Mouse (Mus musculus) hindbrain, embryonic 14.5 days (tissue): ENCODE measurements around the gene Zfp91. TPM values are rescaled to one million over a fixed set of nuclear protein-coding genes. Genes with fewer than 3 reads are reported as not detected.
"Not testable (repeated sequence)": the region's sequence is repeated elsewhere in the genome, so short reads cannot be mapped to it uniquely, and the experiment has no call there.

Experiments
- ATAC-seq: fragments of 200-750 bp; cut with Nextera tagmentation; 2 replicates; pipeline ENCODE4 v1.8.0; 2017; ENCODE audit warnings: moderate number of reproducible peaks, mild to moderate bottlenecking, moderate TSS enrichment, moderate library complexity; ENCODE audit not compliant: low FRiP score
- DNase-seq: peaks from one replicate; pipeline ENCODE4 v3.0.0-alpha.2; 2015; ENCODE audit warnings: low spot score
- H3K27ac ChIP-seq: fragments of 300-500 bp; sonication (generic); 2 replicates; pipeline ENCODE4 v1.5.1; 2014; ENCODE audit warnings: mild to moderate bottlenecking, moderate library complexity
- H3K27me3 ChIP-seq: fragments of 300-500 bp; sonication (generic); 2 replicates; pipeline ENCODE4 v1.6.1; 2014; ENCODE audit warnings: mild to moderate bottlenecking, low read length, mixed read lengths; ENCODE audit not compliant: control insufficient read depth, insufficient read depth
- H3K36me3 ChIP-seq: fragments of 300-500 bp; sonication (generic); replicated peaks from 2 replicates; pipeline ENCODE4 v1.6.1; 2014; ENCODE audit not compliant: control insufficient read depth, insufficient read depth
- H3K4me1 ChIP-seq: fragments of 300-500 bp; sonication (generic); replicated peaks from 2 replicates; pipeline ENCODE4 v1.6.1; 2014; ENCODE audit warnings: antibody characterized with exemption, low read length, mixed read lengths; ENCODE audit not compliant: control insufficient read depth, insufficient read depth
- H3K4me2 ChIP-seq: fragments of 300-500 bp; sonication (generic); replicated peaks from 2 replicates; pipeline ENCODE4 v1.6.1; 2014; ENCODE audit warnings: mild to moderate bottlenecking, moderate library complexity
- H3K4me3 ChIP-seq: fragments of 300-500 bp; sonication (generic); replicated peaks from 2 replicates; pipeline ENCODE4 v1.5.1; 2014; ENCODE audit warnings: mild to moderate bottlenecking, low read length
- H3K9ac ChIP-seq: fragments of 300-500 bp; sonication (generic); 2 replicates; pipeline ENCODE4 v1.6.1; 2014
- H3K9me3 ChIP-seq: fragments of 300-500 bp; sonication (generic); 2 replicates; pipeline ENCODE4 v1.6.1; 2016; ENCODE audit warnings: low read length; ENCODE audit not compliant: control insufficient read depth
- WGBS: fragments of 180-500 bp; shearing (Covaris S2); extraction: QIAGEN DNeasy Blood & Tissue Kit; methylation state at CpG from one replicate; pipeline ENCODE4 v1.1.7; 2014; 5-methylcytosine and 5-hydroxymethylcytosine counted together
- polyA plus RNA-seq: library from polyadenylated mRNA; unstranded; fragments of >200 nt; fragmentation: Nextera tagmentation; extraction: Ambion mirVana; gene quantifications from 2 replicates; pipeline ENCODE4 v1.2.1, GENCODE M21; 2014

The Zfp91 gene
- polyA plus RNA-seq, 1 experiment from 2014 or later: 8.5 TPM

GRCm38 (mm10) chr19:12762212-12763130 is 33.5 kb downstream of the Zfp91 start:
- ATAC-seq (no peak), DNase-seq (no peak)
- no peak overlapping the region for H3K4me2 ChIP-seq
- H3K9me3 ChIP-seq: no peaks in the 10 kb centered on the region
- 65% methylated on average over 2 of the region's 2 CpGs for WGBS
- H3K9ac ChIP-seq: no peak overlapping the region
- peaks cover 30% of the 10 kb centered on the region for H3K36me3 ChIP-seq
- H3K4me1 ChIP-seq: no peaks in the 10 kb centered on the region
- H3K4me3 ChIP-seq: no peak overlapping the region
- no peak overlapping the region for H3K27ac ChIP-seq
- no peaks in the 10 kb centered on the region for H3K27me3 ChIP-seq

- ATAC-seq: peak; percentile 53; the same call in 1 of the 2 replicates
- no peak overlapping the region for H3K4me3 ChIP-seq
- H3K4me1 ChIP-seq: no peaks in the 10 kb centered on the region
- H3K36me3 ChIP-seq: peaks cover 22% of the 10 kb centered on the region
- no peak for DNase-seq
- no peaks in the 10 kb centered on the region for H3K9me3 ChIP-seq
- no peak overlapping the region for H3K9ac ChIP-seq
- no peak overlapping the region for H3K27ac ChIP-seq
- no peaks in the 10 kb centered on the region for H3K27me3 ChIP-seq
- 73% methylated on average over 2 of the region's 2 CpGs for WGBS
- H3K4me2 ChIP-seq: no peak overlapping the region
These were observed 36.3 kb downstream of the Zfp91 start for GRCm38 (mm10) chr19:12759656-12760055.

- no peak for ATAC-seq
- H3K9ac ChIP-seq: no peak overlapping the region
These were observed 36.9 kb downstream of the Zfp91 start for GRCm38 (mm10) chr19:12758936-12759478.

GRCm38 (mm10) chr19:12756286-12756685 is 39.6 kb downstream of the Zfp91 start:
- Histone ChIP-seq H3K4me1 (no peaks in the 10 kb centered on the region), H3K27ac (no peak overlapping the region), H3K27me3 (no peaks in the 10 kb centered on the region), H3K36me3 (no peaks in the 10 kb centered on the region; the same call in 1 of the 2 replicates), H3K9me3 (no peaks in the 10 kb centered on the region), H3K4me2 (no peak overlapping the region), H3K4me3 (no peak overlapping the region), H3K9ac (no peak overlapping the region)
- WGBS: 81% methylated on average over 3 of the region's 3 CpGs
- ATAC-seq (no peak), DNase-seq (no peak)

More at GRCm38 (mm10) chr19:12758936-12759478, 36.9 kb downstream of the Zfp91 start:
- H3K4me1 ChIP-seq: no peaks in the 10 kb centered on the region
- H3K4me2 ChIP-seq: no peak overlapping the region
- no peak overlapping the region for H3K4me3 ChIP-seq
- peaks cover 16% of the 10 kb centered on the region for H3K36me3 ChIP-seq
- no peaks in the 10 kb centered on the region for H3K27me3 ChIP-seq
- no peak overlapping the region for H3K27ac ChIP-seq
- no peaks in the 10 kb centered on the region for H3K9me3 ChIP-seq
- no peak for DNase-seq
- WGBS: 90% methylated on average over 1 of the region's 1 CpGs

- H3K27me3 ChIP-seq: no peaks in the 10 kb centered on the region
- no peaks in the 10 kb centered on the region for H3K36me3 ChIP-seq
- H3K9ac ChIP-seq: no peak overlapping the region
- no peaks in the 10 kb centered on the region for H3K9me3 ChIP-seq
- H3K27ac ChIP-seq: no peak overlapping the region
- ATAC-seq (no peak), DNase-seq (no peak)
- H3K4me1 ChIP-seq: no peaks in the 10 kb centered on the region
- no peak overlapping the region for H3K4me3 ChIP-seq
- 93% methylated on average over 2 of the region's 2 CpGs for WGBS
- H3K4me2 ChIP-seq: no peak overlapping the region
These were observed 64.0 kb downstream of the Zfp91 start for GRCm38 (mm10) chr19:12731950-12732349.

GRCm38 (mm10) chr19:12731036-12731435 is 64.9 kb downstream of the Zfp91 start:
- 44% methylated on average over 1 of the region's 1 CpGs for WGBS
- H3K4me2 ChIP-seq: no peak overlapping the region
- H3K4me1 ChIP-seq: no peaks in the 10 kb centered on the region
- no peaks in the 10 kb centered on the region for H3K36me3 ChIP-seq
- H3K9me3 ChIP-seq: no peaks in the 10 kb centered on the region
- no peaks in the 10 kb centered on the region for H3K27me3 ChIP-seq
- ATAC-seq (no peak), DNase-seq (no peak)
- H3K9ac ChIP-seq: no peak overlapping the region
- H3K27ac ChIP-seq: no peak overlapping the region
- no peak overlapping the region for H3K4me3 ChIP-seq

GRCm38 (mm10) chr19:12725851-12726250 is 70.1 kb downstream of the Zfp91 start:
- Histone ChIP-seq H3K4me3 (no peak overlapping the region), H3K27ac (no peak overlapping the region), H3K9me3 (no peaks in the 10 kb centered on the region), H3K4me1 (no peaks in the 10 kb centered on the region), H3K4me2 (no peak overlapping the region), H3K9ac (no peak overlapping the region), H3K36me3 (no peaks in the 10 kb centered on the region), H3K27me3 (no peaks in the 10 kb centered on the region)
- DNase-seq (no peak), ATAC-seq (no peak)
- 79% methylated on average over 1 of the region's 1 CpGs for WGBS

GRCm38 (mm10) chr19:12722308-12722707 is 73.6 kb downstream of the Zfp91 start:
- H3K27ac ChIP-seq: no peak overlapping the region
- ATAC-seq (no peak), DNase-seq (no peak)
- no peak overlapping the region for H3K4me2 ChIP-seq
- H3K4me1 ChIP-seq: no peaks in the 10 kb centered on the region
- H3K9ac ChIP-seq: no peak overlapping the region
- no peaks in the 10 kb centered on the region for H3K9me3 ChIP-seq
- H3K36me3 ChIP-seq: no peaks in the 10 kb centered on the region
- no peaks in the 10 kb centered on the region for H3K27me3 ChIP-seq
- WGBS: 78% methylated on average over 2 of the region's 3 CpGs
- H3K4me3 ChIP-seq: no peak overlapping the region

- H3K4me1 ChIP-seq: not testable (repeated sequence)
These were observed 74.3 kb downstream of the Zfp91 start for GRCm38 (mm10) chr19:12721596-12721995.

More at GRCm38 (mm10) chr19:12721596-12721995, 74.3 kb downstream of the Zfp91 start:
- not testable (repeated sequence) for H3K4me3 ChIP-seq, DNase-seq, H3K36me3 ChIP-seq, H3K9ac ChIP-seq, H3K9me3 ChIP-seq, ATAC-seq, H3K27ac ChIP-seq, H3K4me2 ChIP-seq, H3K27me3 ChIP-seq
- 92% methylated on average over 7 of the region's 7 CpGs for WGBS
